Mouse (Mus musculus): ENCODE results near the gene Chrm4.

Chrm4 gene

DNA sequence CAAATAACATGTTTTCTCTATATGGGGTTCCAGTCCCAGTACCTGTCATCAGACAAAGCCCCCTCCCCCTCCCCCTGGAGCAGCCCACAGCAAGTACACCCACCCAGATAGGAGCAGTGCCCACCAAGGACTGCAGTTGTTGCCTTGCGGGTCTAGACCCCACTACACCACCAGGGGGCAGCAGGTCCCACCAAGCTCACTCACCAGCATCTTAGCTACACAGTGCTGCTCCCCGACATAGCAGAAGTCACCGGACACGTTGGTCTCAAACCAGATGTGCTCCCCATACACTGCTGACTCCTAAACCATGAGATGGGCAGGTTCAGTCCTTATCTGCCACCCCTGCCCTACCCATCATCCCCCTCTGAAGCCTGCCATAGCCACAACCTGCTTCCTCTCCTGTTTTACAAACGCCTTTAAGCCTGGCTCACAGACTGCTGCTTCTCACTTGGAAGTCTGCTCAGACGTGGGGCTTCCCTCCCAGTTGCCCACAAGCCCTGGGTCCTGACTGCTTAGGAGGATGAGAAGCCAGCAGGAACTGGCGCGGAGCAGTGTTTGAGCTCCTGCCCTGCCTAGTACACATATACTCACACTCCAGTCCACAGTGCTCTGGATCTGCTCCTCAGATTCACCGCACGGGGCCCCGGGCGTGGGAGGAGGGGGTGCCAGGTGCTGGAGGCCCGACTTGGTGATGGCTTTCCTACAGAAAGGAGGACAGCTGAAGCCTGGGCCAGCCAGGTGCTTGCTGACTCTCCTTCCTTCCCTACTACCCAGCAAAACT lies 17.3 kb downstream of the Chrm4 start:
- in situ Hi-C loops (cut with MboI, MseI) = loop anchor here (5.0 to 10.0 kb wide), 2 partner anchors 1022 to 1500 kb away; no protein-coding TSS in a partner anchor

DNA sequence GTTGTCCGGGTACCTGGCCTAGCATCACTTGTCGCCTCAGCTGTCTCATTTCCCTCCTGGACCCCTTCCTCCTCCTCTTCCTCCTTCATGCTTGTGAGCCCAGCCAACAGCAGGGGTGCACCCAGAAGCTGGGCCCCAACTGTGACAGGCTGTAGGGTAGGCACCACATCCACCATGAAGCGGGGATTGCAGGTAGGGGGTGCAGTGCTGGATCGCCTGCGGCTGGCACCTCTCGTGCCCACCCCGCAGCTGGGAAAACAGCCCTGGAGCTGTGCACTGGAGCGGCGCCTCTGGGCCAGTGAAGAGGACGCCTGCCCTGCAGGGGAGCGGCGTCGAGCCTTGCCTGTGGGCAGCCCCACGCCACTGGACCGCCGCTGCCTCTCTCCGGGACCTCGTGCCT lies 18.4 kb downstream of the Chrm4 start, which contains the start of gene Gm9821:
Gene Gm9821, plus strand, starts transcription at position 221 of the 400 bp plus-strand sequence.
- in situ Hi-C loops (cut with MboI, MseI) = loop anchor here (10.0 kb wide), 1 partner anchor 1499 kb away; no protein-coding TSS in a partner anchor

DNA sequence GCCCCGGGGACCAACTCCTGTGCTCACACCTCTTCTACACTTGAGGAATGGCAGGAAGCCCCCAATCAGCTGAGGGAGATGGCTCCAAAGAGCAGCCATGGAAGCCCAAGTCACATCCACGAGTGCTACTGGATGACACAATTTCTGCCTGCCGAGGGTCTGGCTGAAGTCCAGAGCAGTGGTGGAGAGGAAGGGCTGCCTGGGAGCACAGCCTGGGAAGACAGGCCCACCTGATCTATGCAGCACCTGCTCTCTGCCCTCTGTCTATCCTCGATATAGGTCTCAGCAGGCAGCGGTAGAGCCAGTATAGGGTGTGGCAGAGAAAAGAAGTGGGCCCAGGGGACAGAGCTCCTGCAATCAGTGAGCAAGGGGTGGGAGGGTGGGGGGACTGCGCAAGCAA lies 19.8 kb downstream of the Chrm4 start:
- in situ Hi-C loops (cut with MboI, MseI) = loop anchor here (10.0 kb wide), 1 partner anchor 1498 kb away; no protein-coding TSS in a partner anchor

DNA sequence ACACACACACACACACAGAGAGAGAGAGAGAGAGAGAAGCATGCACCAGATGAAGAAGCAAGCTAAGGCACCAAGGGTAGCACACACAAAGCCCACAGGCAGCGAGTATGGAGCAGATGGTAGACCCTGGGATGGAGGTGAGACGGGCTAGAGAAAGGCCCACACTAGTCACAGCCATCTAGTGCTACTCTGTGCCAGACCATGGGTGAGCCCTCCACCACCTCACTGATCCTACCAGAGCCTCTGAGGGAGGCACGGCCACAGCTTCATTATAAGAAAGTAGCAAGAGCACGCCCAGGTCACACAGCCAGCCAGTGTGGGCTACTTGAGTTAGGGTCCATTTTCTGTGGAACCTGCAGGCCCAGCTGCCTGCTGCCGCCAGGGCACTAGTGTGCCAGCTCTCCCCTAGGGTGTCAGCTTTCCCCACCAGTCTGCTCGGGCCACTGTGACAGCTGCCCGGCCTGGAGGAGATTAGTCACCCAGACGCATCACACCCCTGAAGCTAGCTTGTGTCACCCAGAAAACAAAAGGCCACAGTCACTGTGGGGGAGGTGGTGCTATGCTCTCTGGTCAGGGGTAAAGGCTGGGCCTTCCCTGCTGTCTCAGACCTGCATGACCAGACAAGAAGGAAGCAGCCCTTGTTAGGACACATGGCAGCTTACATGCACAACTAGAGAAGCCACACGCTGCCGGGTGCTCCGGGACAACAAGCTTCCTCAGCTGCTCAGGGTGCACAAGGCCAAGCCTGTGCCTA lies 20.5 kb downstream of the Chrm4 start:
- in situ Hi-C loops (cut with MboI, MseI) = loop anchor here (10.0 kb wide), 1 partner anchor 1497 kb away; no protein-coding TSS in a partner anchor

DNA sequence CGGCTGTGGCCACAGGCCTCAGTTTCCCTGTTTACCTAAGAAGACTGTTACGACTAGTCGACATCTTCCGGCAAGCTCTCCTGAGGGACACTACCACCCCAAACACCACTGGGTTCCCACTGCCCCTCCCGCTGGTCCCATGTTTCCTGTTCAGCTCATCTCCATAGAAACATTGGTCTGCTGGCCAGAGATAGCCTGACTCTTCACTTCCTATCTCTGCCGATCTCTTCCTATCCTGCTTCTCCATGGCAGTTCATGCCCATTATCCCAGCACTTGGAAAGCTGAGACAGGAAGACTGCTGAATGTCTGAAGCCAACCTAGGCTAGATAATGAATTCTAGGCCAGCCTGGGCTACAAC lies 21.1 kb downstream of the Chrm4 start:
- in situ Hi-C loops (cut with MboI, MseI) = loop anchor here (10.0 kb wide), 1 partner anchor 1497 kb away; no protein-coding TSS in a partner anchor

DNA sequence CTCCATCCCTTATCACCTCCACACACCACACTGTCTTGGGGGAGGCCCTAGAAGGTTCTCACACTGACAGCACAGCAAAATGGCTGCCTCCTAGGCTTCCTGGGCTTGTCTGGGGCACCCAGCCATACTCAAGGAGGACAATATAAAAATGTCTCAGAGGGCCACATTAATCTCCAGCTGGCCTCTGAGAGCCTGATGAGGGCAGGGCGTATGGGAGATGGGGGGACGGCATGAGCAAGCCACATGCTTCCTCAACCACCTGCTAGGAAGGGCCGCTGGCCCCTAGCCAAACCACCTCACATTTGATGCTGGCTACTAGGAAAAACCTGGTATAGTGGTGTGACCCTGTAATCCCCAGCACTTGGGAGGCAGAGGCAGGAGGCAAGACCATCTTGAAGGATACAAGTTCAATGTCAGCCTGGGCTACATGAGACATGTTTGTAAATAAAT lies 21.8 kb downstream of the Chrm4 start:
- in situ Hi-C loops (cut with MboI, MseI) = loop anchor here (10.0 kb wide), 1 partner anchor 1496 kb away; no protein-coding TSS in a partner anchor

DNA sequence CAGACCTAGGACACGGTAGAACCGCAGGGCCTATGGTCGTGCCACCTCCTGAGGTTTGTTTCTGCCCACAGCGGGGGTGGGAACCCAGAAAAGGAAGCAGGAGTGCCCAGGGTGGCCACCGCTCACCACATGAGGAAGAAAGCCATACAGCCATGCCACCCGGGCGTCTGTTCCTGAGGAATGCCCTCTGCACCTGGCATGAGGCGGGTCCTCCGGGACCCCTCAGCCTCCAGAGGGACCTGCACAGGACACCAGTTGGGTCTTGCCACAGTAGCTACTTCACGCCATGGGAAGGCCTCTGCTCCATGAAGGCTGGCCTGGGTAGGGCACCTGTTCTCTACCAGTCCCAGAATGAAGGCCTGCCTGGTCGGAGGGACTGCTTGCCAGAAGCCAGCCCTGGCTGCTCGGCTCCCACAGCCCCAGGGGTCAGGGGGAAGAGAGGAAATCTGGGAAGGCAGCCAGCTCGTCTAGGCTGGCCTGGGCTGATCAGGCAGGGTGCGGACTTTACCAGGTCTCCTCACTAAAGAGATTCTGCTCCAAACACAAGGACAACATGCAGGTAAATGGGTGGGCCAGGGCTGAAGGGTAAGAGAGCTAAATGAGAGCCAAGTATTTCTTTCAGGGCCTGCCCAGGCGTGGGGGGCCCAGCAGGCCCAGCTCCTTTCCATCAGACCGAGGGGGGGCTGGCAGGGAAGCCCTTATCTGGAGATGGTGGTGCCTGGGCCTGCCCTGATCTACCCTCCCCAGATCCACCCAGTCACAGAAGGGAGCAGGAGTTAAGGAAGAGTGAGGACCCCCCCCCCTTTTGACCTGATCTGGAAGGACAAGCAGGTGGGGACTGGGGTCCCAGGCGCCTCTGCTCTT lies 22.6 kb downstream of the Chrm4 start:
- in situ Hi-C loops (cut with MboI, MseI) = loop anchor here (10.0 kb wide), 1 partner anchor 1495 kb away; no protein-coding TSS in a partner anchor

DNA sequence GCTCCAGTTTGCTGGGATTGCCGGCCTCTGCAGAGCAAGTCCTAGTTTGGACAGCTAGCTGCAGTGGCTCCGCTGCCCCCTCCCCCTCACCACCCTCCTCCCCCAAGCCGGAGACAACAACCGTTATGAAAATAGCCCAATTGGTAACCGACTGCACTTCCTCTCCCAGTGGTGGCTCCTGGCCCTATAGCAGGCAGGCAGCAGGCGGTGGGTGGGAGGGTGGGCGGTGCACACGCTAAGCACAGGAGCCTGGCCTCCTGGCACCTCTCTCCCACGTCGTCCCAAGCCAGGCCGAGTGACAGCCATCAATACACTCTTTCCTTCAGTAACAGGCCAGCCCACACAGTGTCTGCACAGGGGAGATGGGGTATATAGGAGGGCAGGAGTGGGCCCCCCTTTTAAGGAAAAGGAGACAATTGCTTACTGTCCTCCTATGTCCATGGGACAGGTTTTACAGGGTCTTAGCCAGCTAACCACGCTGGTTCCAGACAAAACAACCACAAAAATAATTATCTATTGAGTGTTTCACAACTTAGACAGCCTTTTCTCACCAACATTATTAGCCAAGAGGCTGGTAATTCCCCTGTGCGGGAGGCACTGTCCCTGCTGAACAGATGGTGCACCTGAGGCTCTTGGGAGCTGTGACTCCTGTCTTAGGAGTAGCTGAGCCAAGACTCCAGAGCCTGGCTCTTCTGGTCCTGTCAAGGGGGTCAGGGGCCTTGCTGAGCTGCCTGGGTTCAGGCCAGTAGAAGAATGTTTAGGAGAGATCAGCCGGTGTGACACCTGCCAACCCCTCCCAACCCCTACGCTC lies 23.4 kb downstream of the Chrm4 start:
- in situ Hi-C loops (cut with MboI, MseI) = no loop called here

DNA sequence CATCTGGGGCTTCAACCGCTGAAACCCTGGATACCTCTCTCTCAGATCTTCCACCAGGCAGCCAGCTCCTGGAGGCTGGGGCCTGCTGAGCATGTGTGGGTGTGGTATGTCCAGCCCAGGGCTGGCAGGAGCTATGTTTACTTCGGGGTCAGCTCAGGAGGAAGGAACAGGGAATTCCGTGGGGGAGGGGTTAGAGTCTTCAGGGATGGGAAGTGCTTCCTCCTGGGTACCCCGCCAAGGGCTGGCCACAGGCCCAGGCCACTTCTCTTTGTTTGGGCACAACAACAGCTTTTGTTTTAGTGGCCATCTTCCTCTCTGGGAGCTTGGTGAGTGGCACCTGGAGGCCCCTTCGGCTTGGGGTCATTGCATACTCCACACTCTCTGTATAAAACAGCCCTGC lies 26.8 kb downstream of the Chrm4 start:
- in situ Hi-C loops (cut with MboI, MseI) = no loop called here

DNA sequence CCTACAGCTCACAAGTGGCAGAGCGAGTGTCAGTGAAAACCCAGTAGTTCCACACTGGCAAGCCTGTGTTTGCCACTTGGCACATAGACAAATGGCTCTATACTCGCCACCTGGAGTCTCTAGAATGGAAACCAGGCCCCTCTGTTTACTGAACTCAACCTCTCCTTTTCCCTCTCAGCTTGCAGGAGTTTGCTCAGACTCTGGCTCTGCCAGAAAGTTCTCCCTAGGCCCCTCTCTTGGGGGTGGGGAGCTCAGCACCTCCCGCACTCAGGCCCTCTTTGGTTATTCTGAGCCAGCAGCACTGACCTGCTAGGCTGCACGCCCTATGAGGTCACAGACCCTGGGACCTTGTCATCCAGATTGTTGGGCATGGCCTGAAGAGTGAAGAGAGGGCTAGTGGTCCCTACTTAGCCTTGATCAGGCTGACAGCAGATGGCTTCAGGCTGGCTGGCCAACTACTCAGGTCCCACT lies 28.1 kb downstream of the Chrm4 start:
- in situ Hi-C loops (cut with MboI, MseI) = no loop called here

DNA sequence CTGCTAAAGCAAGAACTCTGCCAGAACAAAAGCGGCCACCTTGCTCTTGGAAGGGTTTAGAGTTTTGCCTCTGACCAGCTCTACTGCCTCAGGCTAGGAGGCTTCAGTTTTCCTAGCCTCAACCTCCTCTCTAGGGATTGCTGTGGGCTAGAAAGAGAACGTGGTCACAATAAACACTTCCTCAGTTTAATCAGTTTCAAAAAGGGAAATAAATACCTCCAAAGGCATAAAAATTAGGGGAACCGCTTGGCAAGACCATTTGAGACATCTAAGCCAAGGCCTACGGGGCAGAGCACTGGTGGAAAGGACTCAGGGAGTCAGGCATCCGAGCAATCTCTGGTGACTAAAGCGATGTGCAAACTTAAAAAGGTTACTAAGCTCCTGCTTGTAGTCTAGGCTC lies 28.8 kb downstream of the Chrm4 start:
- in situ Hi-C loops (cut with MboI, MseI) = no loop called here

DNA sequence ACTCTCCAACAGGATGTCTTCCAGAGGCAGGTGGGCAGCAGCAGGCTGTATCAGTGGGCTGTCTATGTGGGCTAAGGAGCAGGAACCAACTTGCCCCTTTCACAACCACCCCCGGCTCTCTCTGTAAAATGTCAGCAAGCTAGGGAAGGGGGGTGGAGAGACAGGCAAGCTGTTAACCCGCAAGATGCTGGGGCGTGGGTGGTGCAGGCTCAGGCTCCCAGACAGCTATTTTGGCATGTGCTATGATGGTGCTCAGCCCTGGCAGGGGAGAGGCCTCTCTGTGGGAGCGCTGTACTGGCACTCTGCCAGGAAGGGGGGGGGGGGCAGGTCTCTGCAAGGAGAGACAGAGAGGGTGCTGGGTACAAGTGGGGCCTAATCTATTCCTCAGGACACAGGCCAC lies 30.0 kb downstream of the Chrm4 start:
- in situ Hi-C loops (cut with MboI, MseI) = no loop called here

DNA sequence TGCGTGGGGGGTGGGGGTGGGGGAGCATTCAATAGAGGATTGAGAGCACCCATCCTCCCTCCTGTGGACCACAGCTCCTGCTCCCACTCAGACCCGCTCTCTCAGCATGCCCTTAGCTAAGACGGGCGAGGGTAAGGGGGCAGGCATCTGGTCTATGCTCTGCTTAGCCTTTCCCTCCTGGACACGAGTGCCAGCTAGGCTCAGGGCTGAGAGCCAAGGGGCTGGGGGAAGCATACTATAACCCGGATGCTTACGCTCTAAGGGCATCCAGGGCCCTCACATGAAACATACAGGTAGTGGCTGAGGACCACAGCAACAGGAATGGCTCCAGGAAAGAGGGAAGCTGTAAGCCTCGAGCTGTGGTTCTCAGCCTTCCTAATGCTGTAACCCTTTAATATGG lies 31.0 kb downstream of the Chrm4 start:
- in situ Hi-C loops (cut with MboI, MseI) = no loop called here

DNA sequence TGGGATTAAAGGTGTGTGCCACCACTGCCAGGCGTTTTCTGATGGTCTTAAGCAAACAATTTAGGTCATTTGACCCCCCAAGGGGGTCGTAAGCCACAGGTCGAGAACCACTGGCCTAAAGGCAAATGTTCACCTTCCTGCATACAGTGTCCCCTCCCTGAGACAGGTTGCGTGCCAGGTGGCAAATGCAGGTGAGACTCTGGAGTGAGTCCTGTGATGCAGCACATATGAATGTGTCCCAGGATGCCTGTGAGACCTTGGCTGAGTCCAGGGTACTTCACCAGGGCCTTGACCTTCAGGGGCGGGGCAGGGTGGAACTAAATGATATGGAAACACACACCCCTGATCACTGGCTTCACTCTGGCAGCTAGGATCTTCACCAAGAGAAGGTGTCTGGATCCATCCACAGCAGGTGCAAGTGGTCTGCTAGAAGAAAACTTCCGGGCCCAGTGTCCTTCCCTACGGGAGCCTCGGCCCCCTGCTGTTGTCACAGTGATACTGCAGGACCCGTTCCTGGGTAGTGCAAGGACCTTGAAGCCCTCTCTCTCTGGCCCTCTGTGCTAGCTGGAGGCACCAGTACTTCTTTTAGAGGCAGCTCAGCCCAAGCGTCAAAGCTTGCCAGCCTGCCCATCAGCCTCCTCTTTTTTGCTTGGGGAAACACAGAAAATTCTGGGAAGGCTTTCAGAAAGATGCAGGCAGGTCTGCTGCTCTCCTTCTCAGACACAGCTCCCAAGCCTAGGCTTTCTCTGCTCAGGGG lies 31.8 kb downstream of the Chrm4 start:
- in situ Hi-C loops (cut with MboI, MseI) = no loop called here

DNA sequence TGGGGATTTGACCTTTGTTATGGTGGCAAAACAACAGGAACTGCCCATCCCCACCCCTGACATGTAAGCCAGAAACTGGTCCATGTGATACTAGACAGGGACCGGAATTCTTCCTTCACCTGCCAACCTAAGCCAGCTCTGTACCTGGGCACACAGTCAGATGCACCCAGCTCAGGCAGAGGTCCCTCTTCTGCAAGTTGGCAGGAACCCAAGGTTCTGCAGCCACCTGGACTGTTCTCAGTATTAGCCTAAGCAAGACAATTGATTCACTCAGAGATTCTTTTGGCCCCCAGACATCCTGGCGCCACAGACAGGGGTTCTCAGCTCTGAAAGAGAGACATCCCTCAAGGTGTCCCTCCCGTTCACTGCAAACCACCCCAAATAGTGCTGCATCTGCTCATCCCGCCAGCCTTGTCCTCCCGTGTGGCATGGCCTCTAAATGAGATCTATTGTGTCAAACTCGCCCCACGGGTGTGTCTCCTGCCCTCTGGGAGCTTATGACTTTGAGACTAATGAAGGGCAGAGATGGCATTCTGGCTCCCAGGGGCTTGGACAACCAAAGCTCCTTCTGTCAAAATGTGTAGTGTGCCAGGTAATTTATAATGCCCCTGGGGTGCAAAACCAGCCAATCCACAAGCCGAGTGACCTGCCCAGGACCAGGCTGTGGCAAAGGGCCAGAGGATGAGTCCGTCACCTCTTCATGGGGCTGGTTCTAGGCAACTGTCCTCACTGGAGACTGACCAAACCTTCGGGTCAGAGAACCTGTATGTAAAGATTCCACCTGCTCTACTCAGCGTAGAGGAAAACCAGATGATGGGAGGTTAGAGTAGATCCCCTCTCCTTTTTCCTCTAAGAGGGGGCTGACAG lies 32.7 kb downstream of the Chrm4 start:
- in situ Hi-C loops (cut with MboI, MseI) = no loop called here

DNA sequence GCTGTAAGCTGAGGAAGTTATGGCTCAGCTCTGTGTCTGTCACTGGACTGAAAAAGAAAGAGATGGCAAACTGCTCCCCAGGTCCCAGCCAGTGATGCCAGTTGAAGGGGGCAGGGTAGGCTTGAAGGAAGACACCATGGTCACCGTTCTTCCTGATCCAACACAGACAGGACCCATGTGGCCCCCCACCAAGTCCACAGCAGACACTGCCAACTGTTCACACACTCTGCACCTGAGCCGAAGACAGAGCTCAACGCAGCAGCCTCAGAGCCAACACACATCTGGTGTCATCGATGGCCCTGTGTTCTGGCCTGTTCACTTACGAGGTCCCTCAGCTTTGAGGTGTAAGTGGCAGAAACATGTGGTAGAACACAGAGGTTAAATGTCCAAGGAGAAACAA lies 33.4 kb downstream of the Chrm4 start:
- in situ Hi-C loops (cut with MboI, MseI) = no loop called here

DNA sequence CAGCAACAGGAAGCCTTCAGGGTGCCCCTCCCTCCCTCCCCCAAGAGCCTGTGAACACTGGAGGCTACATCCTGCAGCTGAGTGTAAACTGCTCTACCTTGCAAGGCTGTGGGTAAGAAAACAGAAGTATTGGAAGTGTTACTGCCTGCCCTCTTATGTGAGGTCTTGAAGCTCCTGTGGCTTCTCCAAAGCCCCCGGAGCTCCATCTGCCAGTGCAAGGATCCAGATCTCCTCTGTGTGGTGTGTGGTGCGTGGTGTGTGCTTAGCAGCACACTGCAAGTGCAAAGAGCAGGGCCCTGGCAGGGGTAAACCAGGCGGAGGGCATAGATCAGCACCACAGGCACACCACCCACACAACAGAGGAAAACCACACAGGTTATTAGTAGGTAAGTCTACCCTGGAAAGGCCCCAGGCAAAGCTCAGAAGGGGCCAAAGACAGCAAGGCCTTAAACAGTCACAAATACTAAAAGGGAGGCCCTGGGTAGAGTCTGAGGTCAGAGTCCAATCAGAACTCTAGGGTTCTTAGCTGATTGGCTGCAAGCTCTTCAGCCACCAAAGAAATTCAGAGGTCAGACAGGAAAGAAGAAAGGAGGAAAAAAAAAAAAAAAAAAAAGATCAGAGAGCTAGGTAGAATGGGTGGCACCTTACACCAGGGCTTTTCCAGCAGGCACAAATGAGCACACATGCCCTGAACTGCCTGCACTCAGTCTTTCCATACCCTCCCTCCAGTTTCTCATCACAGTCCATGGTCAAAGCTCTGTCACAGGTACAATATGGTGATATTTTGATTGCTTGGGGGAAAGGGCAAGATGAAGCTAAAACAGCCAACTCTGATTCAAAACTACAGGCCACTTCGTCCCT lies 35.1 kb downstream of the Chrm4 start:
- in situ Hi-C loops (cut with MboI, MseI) = no loop called here

DNA sequence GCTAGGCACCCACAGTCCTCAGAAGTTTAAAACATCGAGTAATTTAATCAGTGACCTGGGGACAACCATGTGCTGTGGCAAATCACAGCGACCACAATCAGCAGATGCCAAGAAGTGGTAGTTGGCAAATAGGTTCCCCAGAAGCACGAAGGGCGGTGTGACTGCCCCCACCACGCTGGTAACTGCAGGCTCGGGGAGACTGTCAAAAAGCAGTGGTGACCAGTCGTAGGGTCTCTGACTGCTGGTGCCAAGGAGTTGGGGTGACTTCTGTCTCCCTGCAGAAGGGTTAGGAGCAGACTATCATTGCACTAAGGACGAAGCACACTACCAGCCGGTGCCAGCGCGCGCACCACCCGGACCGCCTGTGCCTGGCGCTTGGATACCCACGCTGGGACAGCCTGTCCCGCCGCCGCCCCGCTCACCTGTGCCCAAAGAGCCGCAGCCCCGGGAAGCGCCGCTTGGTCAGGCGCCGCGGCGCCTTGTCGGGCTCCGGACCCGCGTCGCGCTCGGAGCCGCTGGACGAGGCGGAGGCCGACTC lies 35.9 kb downstream of the Chrm4 start:
- in situ Hi-C loops (cut with MboI, MseI) = no loop called here

Measured in T-helper 2 cell (primary cell).